Mouse (Mus musculus) kidney, adult 2 months (tissue): ENCODE measurements around the gene Cngb1. TPM values are rescaled to one million over a fixed set of nuclear protein-coding genes. Genes with fewer than 3 reads are reported as not detected.

Source experiments
- DNase-seq: peaks from one replicate; pipeline ENCODE4 v3.0.0; 2021
- H3K27ac ChIP-seq: fragments of 200-500 bp; 2 replicates; pipeline ENCODE4 v1.5.1; 2012; ENCODE audit warnings: low read depth, low read length, control low read depth, inconsistent platforms; ENCODE audit not compliant: insufficient read depth
- H3K27me3 ChIP-seq: fragments of 200-500 bp; replicated peaks from 2 replicates; pipeline ENCODE4 v1.6.1; 2012; ENCODE audit warnings: mild to moderate bottlenecking, moderate library complexity, low read length, inconsistent platforms; ENCODE audit not compliant: control insufficient read depth, insufficient read depth
- H3K36me3 ChIP-seq: fragments of 200-500 bp; 2 replicates; pipeline ENCODE4 v1.6.1; 2012; ENCODE audit warnings: mild to moderate bottlenecking, moderate library complexity, low read length, inconsistent platforms; ENCODE audit not compliant: control insufficient read depth, insufficient read depth
- H3K4me1 ChIP-seq: fragments of 200-500 bp; 2 replicates; pipeline ENCODE4 v1.6.1; 2011; ENCODE audit warnings: low read length; ENCODE audit not compliant: control insufficient read depth, insufficient read depth
- H3K4me3 ChIP-seq: fragments of 200-500 bp; 2 replicates; pipeline ENCODE4 v1.5.1; 2011; ENCODE audit warnings: mild to moderate bottlenecking, low read depth, low read length, control low read depth; ENCODE audit not compliant: insufficient read depth
- CTCF ChIP-seq: fragments of 200-500 bp; conservative IDR thresholded peaks from 2 replicates; pipeline ENCODE4 v1.5.1; 2011; ENCODE audit warnings: low read depth, mild to moderate bottlenecking, control low read depth, low read length, moderate library complexity, mixed read lengths; ENCODE audit not compliant: insufficient read depth, insufficient read length
- POLR2A ChIP-seq: fragments of 200-500 bp; IDR thresholded peaks from one replicate; pipeline ENCODE4 v1.6.1; 2011; ENCODE audit warnings: low read depth, low read length, control low read depth
- WGBS: fragments of 180-500 bp; shearing (Covaris S2); methylation state at CpG from one replicate; pipeline ENCODE4 v1.1.7; 2018; 5-methylcytosine and 5-hydroxymethylcytosine counted together
- polyA plus RNA-seq: library from polyadenylated mRNA; depleted of rRNA; stranded (reverse); fragments of >200 nt; gene quantifications from 2 replicates; pipeline ENCODE4 v1.2.3, GENCODE M21; 2012; rRNA removed

Cngb1 gene
- 0.38 and 1.1 TPM in 2 replicates for polyA plus RNA-seq

GRCm38 (mm10) chr8:95306431-95306830 is at the start of gene Cngb1:
Gene Cngb1 (minus strand): TSS chr8:95306585.
- no peak for DNase-seq
- H3K27me3 ChIP-seq: no peaks in the 10 kb centered on the region
- TF ChIP-seq POLR2A: no peak
- no peak for TF ChIP-seq CTCF
- H3K36me3 ChIP-seq: no peaks in the 10 kb centered on the region
- H3K4me3 ChIP-seq: no peak within 1 kb of the TSS
- no peak within 1 kb of the TSS for H3K27ac ChIP-seq
- WGBS: 67% methylated on average over 6 of the region's 6 CpGs
- H3K4me1 ChIP-seq: no peaks in the 10 kb centered on the region

- Histone ChIP-seq H3K4me3 (no peak overlapping the region), H3K4me1 (peaks cover 3% of the 10 kb centered on the region; the same call in 1 of the 2 replicates), H3K27me3 (no peaks in the 10 kb centered on the region), H3K36me3 (no peaks in the 10 kb centered on the region), H3K27ac (no peak overlapping the region)
- no peak for DNase-seq
- TF ChIP-seq CTCF (no peak), POLR2A (no peak)
- 98% methylated on average over 2 of the region's 2 CpGs for WGBS
These were observed 48.2 kb upstream of the Cngb1 start for GRCm38 (mm10) chr8:95354606-95355005.

- no peaks in the 10 kb centered on the region for H3K27me3 ChIP-seq
- TF ChIP-seq POLR2A (no peak), CTCF (no peak)
- WGBS: 11% methylated on average over 62 of the region's 62 CpGs
These were observed 46.8 kb upstream of the Cngb1 start for GRCm38 (mm10) chr8:95352871-95353866.

GRCm38 (mm10) chr8:95352151-95352870 is 45.9 kb upstream of the Cngb1 start, which contains the start of gene Mmp15:
Gene Mmp15 (plus strand): TSS chr8:95352268.
- no peak within 1 kb of the TSS for H3K27ac ChIP-seq
- TF ChIP-seq POLR2A (no peak), CTCF (no peak)
- no peaks in the 10 kb centered on the region for H3K36me3 ChIP-seq
- H3K4me3 ChIP-seq: peak within 1 kb of the TSS; percentile 71
- H3K4me1 ChIP-seq: peaks cover 3% of the 10 kb centered on the region; the same call in 1 of the 2 replicates
- no peaks in the 10 kb centered on the region for H3K27me3 ChIP-seq
- WGBS: 1% methylated on average over 80 of the region's 80 CpGs
- DNase-seq: peak; percentile 75

More at GRCm38 (mm10) chr8:95352871-95353866, 46.8 kb upstream of the Cngb1 start:
- H3K36me3 ChIP-seq: no peaks in the 10 kb centered on the region
- no peak overlapping the region for H3K27ac ChIP-seq
- H3K4me1 ChIP-seq: peaks cover 3% of the 10 kb centered on the region; the same call in 1 of the 2 replicates
- peak; percentile 40 for DNase-seq
- peak overlapping the region; percentile 71 for H3K4me3 ChIP-seq

- WGBS: 5% methylated on average over 15 of the region's 15 CpGs
- no peaks in the 10 kb centered on the region for H3K36me3 ChIP-seq
- no peak for DNase-seq
- H3K27ac ChIP-seq: no peak overlapping the region
- H3K4me3 ChIP-seq: no peak overlapping the region
- no peak for TF ChIP-seq POLR2A
- TF ChIP-seq CTCF: peak; percentile 28; the same call in 1 of the 2 replicates
- H3K4me1 ChIP-seq: peaks cover 3% of the 10 kb centered on the region; the same call in 1 of the 2 replicates
- H3K27me3 ChIP-seq: no peaks in the 10 kb centered on the region
These were observed 45.1 kb upstream of the Cngb1 start for GRCm38 (mm10) chr8:95351461-95351860.

GRCm38 (mm10) chr8:95348811-95349630 is 42.6 kb upstream of the Cngb1 start:
- 30% methylated on average over 19 of the region's 19 CpGs for WGBS
- Histone ChIP-seq H3K36me3 (no peaks in the 10 kb centered on the region; the same call in 1 of the 2 replicates), H3K4me3 (no peak overlapping the region), H3K4me1 (peaks cover 3% of the 10 kb centered on the region; the same call in 1 of the 2 replicates), H3K27me3 (no peaks in the 10 kb centered on the region), H3K27ac (no peak overlapping the region)
- peak; percentile 82 for DNase-seq
- no peak for TF ChIP-seq CTCF
- no peak for TF ChIP-seq POLR2A
